Mouse (Mus musculus): ENCODE measurements around the gene Hhip.

Gene Hhip

GRCm38 (mm10) chr8:80057198-80058174 is at the start of gene Hhip:
TSS of gene Hhip (minus strand) at chr8:80058006.
- DNase-seq (ENCODE audit: low spot score): no peak

GRCm38 (mm10) chr8:80087021-80087420 is 29.2 kb upstream of the Hhip start:
- DNase-seq (ENCODE audit: low spot score): no peak

- no peak for DNase-seq (ENCODE audit: low spot score)
Observed at GRCm38 (mm10) chr8:80058193-80058592, 387 bp upstream of the Hhip start.

GRCm38 (mm10) chr8:80056331-80057070 is 1.3 kb downstream of the Hhip start:
- no peak for DNase-seq (ENCODE audit: low spot score)

GRCm38 (mm10) chr8:80055777-80056176 is 2.0 kb downstream of the Hhip start:
- DNase-seq (ENCODE audit: low spot score): no peak

GRCm38 (mm10) chr8:80055094-80055493 is 2.7 kb downstream of the Hhip start:
- DNase-seq (ENCODE audit: low spot score): no peak

DNA sequence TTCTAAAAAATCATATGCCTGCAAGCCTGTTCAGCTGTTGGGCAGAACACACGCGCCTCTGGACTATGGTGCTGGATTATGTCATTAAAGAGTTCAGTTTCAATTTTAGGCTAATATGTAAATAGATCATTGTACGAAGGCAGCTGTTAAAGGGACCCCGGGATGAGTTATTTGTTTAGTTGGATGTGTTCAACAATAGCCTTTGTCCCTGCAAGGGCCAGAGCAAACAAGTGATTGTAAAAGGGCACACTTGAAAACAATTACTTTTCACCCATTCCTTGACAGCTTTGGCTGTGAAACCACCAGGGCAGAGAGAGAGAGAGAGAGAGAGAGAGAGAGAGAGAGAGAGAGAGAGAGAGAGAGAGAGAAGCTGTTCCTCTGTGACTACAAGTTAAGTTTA is 3.6 kb downstream of the Hhip start:
- no peak for DNase-seq (ENCODE audit: low spot score)

- DNase-seq (ENCODE audit: low spot score): no peak
Observed at GRCm38 (mm10) chr8:80052838-80053237, 5.0 kb downstream of the Hhip start.

DNA sequence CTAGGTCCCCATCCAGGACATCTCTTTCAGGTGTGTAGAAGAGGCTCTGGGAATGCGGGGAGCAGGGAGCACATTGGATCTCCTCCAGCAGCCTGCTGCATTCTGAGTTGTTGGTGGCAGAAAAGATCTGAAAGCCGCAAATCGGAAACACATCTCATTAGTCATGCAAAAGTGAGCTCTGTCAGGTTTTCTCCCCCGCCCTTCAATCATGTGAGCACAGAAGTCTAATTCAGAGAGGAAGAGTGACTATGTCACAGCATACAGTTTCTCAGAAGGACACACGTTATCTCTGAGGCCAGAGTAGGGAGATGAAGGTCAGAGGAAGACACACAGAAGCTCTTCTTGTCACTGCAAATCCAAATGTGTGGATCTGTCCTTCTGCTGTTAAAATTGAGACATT is 6.3 kb downstream of the Hhip start:
- DNase-seq (ENCODE audit: low spot score): peak; percentile 4

DNA sequence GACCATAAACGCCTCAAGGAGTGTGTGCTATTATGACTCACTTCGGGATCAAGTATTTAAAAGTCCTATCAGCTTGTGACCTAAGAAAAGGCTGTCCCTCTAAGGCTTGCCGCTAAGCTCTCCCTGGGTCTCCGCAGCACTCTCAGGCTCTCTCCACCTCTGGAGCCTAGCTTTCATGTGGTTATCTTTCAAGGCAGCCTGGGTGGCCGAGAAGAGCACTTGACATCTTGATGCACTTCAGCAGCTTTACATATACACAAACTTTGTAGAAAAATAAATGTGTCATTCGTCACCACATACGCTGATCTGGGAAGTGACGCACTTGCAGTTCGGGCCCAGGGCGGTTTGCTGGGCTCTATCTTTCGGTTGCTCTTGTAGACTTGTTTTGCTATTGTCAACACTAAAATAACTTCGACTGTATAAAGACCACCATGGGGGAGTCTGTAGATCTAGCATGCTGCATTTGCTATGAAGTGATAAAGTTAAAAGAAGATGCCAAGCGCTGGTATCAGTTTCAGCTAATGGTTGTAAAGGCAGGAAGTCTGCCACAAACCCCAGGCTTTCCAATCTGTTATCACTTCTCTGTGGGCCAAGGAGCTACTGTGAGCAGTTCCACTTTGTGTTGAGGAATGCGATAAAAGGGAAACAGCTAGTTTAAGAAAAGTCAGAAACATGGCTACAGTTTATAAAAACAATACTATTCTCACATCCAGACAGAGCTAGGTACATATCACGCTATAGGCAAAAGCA is 8.4 kb downstream of the Hhip start:
- no peak for DNase-seq (ENCODE audit: low spot score)

DNA sequence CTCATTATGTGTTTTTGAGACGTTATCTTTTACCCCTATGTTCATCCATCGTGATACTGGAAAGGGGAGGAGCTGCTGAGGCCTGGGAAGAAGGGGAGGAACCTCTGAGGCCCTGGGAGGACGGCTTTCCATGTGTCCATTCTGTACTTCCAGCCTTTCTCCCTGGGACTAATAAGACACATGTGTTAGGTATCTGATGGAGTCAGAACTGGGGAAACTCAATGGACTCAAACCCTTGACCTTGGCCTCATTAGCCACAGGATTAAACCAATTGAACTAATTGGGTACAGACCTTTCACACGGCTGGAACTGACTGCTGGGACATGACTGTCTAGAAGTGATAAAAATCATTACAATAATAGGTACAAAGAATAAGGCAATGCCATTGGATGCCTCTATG is 9.6 kb downstream of the Hhip start:
- no peak for DNase-seq (ENCODE audit: low spot score)

GRCm38 (mm10) chr8:80037644-80038253 is 20.1 kb downstream of the Hhip start:
- DNase-seq (ENCODE audit: low spot score): no peak

DNA sequence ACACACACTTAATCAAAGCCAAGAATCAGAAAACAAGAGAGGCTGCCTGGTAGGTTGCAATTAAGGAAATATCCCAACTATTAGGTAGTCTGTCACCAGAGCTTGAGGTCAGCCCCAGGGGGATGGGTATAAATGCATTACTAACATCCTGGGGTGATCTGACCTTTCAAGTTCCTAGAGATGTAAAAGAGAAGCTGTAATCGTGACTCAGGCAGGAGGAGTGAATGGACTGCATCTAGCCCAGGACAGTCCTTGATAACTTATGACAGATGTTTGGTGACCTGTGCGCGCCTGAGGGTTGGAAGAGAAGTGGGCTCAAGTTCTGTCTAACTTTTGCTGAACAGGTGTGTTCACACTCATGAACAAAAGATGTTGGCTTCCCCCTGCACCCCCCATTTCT is 25.2 kb downstream of the Hhip start:
- no peak for DNase-seq (ENCODE audit: low spot score)

DNA sequence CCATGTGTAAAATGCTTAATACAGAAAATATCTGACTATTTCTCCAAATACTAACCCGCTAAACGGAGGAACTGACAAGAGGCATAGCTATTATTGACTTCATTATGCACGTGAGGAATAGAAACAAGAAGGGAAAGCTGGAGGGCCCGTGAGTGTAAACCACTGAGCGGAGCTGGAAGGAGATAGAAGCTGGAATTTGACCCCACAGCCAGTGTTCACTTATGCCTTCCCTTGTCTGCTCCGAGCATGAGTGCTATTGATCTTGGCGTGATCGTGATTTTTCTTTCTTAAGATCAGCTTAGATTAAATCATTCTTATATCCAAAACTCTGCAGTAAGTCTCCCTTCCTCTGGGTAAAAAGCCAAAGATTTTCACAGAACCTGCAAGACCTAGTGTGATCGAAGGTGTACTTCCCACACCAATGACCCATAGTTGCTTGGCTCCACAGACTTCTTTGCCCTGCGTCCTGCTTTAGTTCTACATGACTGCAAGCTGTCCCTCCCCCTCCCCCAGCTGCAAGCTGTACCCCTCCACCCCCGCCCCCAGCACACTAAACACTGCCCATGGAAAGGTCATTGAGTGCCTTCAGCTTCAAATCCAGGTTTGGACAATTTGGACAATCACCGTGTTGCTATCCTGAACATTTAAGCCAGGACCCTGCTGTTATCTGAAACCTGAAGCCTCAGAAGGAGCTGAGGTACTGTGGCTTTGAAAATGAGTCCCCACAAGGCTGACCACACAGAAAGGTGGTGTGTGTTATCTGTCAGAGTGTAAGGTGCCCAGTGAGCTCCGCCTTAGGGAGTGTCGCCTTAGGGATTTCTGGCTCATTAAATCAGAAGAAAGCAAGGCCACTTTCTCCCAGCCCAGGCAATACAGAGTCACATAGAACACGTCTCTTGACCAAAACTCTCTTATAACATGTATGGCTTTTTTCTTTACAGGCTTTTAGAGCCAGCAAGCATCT is 26.2 kb downstream of the Hhip start:
- no peak for DNase-seq (ENCODE audit: low spot score)

DNA sequence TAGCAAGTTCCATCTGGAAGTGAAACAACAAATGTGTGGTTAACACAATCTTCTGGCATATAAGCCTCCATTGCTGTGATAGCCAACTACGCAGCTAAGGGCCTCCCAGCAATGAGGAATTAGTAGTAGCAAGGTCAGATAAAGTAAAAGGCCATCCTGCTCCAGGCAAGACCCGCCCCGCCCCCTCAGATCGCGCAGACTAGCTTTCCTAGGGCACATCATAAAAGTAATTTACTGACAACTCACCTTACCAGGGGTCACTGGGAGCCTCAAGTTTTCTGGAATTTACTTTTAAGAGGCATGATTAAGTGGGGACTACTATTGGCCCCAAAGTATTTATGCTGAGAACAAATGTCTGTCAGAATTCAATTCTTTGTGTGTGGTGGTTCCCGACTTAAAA is 28.2 kb downstream of the Hhip start:
- no peak for DNase-seq (ENCODE audit: low spot score)

DNA sequence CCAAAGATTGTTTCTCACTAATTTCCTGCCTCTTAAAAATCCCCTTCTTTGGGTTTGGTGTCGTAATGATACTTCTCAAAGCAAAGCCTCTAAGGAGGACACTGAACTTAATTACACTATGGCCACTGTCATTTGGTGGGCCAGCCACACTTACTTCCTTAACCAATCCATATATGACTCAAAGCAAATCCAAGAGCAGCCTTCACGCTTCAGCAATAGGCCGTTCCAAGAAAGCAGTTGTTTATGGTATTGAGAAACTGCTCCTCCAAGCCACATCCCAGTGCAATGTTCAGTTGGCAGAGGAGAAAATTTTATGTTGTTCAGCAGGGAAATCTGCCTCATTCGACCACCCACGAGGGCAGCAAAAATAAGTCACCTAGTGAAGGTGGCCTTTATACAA is 37.3 kb downstream of the Hhip start:
- DNase-seq (ENCODE audit: low spot score): no peak

DNA sequence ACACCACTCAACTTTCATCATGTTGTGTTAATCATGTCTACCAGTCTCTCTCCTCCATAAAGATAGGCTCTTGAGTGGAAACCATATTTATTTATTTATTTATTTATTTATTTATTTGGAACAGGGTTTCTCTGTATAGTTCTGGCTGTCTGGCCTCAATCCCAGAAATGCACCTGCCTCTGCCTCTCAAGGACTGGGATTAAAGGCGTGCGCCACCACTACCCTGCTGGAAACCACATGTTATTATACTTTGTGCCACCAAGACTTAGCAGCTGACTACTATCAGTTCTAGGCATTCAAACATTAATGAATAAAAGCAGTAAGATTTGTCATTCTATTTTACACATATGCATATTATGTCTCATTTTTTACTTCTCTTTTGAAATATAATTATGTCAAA is 42.0 kb downstream of the Hhip start:
- no peak for DNase-seq (ENCODE audit: low spot score)

GRCm38 (mm10) chr8:80004421-80004820 is 53.4 kb downstream of the Hhip start:
- no peak for DNase-seq (ENCODE audit: low spot score)

DNA sequence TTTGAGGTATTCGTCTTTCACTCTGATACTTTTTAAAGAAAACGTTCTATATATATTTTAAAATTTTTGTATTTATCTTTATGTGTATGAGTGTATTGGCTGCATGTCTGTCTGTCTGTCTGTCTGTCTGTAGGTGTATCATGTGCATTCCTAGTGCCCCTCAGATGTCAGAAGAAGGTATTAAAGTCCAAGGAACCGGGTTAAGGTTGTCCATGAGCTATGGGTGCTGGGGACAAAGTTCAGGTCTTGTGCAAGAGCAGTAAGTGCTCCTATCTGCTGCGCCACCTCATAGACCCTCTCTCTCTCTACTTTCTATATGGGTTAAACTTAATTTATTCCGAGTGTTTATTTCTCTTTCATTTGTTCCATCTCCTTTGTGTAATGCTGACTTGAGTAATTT is 55.5 kb downstream of the Hhip start:
- no peak for DNase-seq (ENCODE audit: low spot score)

- no peak for DNase-seq (ENCODE audit: low spot score)
Observed at GRCm38 (mm10) chr8:79995075-79995474, 62.7 kb downstream of the Hhip start.

- no peak for DNase-seq (ENCODE audit: low spot score)
Observed at GRCm38 (mm10) chr8:79993507-79993906, 64.3 kb downstream of the Hhip start.
